Mouse (Mus musculus): ENCODE measurements around the gene Rbm5.

GRCm38 (mm10) chr9:107759593-107759992, 11.2 kb downstream of the Rbm5 start:
- no peak for TF ChIP-seq CTCF (IDR thresholded peaks at IDR 0.05; ENCODE audit: low read depth, low read length)
- no peak for TF ChIP-seq POLR2A (IDR thresholded peaks at IDR 0.05; ENCODE audit: borderline replicate concordance, low read depth, low read length)

Data from bone marrow macrophage, adult 2 months (primary cell).